Mouse (Mus musculus) lung, postnatal 10 days (tissue): ENCODE results near the gene Lrrtm1.

Experiments
- DNase-seq: peaks from one replicate; pipeline ENCODE4 v3.0.0; 2021

Gene Lrrtm1

DNA sequence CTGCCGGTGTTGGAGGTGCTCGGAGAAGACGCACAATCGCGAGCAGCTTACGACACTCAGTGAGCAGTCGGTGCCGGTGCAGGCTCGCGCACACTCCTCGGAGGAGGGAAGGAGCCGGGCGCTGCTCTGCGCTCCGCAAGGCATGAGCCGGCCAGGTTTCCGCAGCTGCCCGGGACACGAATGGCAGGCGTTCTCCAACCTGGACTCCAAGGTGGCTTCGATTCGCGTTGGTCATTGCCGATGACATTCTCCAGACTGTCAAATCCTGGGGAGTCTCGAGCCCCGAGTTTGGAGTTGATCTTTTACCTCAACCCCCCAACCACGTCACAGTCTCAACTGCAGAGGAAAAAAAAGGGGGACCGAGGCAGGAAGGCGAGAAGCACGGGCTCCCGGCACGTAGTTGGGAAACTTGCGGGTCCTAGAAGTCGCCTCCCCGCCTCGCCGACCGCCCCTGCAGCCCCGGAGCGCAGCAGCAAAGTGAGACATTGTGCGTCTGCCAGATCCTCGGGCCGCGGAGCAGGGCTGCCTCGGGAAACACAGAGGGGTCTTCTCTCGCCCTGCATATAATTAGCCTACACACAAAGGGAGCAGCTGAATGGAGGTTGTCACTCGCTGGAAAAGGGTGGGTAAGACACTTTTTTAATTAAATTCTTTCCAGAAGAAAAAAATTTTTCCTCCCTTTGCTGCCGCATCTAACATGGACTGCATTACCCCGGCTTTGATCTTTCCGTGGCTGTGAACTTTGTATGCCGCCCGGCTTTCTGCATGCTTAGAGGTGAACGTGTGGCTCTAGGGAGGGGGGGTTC, at the start of gene Lrrtm1:
Gene Lrrtm1 (plus strand): TSS at position 89 of the 806 bp plus-strand sequence.
- no peak for DNase-seq

DNA sequence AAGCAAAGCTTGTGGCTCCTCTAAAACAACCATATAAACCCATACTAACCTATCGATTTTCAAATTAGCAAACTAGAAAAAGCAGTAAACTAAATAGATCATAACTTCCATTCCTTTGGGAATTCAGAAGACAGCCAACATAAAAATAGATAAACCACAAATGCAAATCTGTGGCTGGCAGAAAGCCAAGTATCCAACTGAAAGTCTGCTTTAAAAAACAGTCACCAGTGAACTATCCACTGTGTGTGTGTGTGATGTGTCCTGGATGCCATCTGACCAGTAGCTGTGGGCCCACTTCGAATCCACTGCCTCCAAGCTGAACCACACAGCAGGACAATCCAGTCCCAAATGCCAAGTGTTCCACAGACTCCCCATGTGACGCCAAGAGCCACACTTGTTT, 45.8 kb upstream of the Lrrtm1 start:
- no peak for DNase-seq

DNA sequence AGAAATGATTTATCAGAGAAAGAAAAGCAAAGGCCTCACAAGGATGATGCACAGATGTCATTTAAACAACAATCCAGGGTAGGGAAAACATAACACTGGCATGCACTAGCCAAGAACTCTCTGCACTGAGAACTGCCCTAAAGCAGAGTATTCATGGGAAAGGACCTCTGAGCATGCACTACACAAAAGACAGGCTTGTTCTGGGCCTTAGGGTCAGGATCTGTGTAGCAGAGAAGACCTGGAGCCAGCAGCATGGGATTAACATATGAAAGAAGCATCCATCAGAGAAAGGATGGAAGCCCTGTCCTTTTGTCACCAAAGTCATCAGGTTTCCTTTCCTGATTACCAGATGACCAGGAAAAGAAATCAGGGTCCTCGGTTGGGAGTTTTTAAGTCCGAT, 43.1 kb upstream of the Lrrtm1 start:
- no peak for DNase-seq

DNA sequence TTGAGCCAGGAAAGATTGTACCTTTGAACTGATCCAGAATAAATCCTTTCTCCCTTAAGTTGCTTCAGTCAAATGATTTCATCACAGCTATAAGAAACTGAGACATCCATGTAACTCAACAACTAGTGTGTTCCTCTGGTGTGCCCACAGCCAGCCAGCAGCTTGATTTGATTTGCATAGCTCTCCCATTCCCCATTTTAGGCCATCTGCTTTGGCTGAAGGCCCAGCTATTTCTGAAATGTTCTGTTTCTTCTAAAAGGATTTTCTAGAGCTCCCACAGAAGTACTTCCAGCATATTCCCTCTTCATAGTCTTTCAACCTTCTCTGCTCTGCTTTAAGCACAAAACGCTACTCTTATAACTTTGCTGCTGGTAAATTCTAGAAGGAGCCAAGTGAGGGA, 33.3 kb upstream of the Lrrtm1 start:
- DNase-seq: no peak

DNA sequence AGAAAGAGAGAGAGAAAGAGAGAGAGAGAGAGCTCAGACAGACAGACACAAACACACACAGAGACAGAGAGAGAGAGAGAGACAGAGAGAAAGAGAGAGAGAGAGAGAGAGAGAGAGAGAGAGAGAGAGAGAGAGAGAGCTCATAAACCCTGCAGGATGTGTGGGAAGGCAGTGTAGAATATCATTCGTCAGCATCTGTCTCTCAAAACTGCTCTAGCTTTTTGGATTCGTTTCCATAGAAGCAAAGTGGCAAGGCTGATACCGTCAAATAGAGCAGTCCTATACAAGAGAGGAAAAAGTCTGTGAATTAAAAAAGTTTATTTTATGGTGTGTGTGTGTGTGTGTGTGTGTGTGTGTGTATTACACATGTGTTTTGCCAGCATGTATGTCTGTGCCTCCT, 32.6 kb upstream of the Lrrtm1 start:
- no peak for DNase-seq

GRCm38 (mm10) chr6:77213757-77214409, 28.6 kb upstream of the Lrrtm1 start:
- no peak for DNase-seq

DNA sequence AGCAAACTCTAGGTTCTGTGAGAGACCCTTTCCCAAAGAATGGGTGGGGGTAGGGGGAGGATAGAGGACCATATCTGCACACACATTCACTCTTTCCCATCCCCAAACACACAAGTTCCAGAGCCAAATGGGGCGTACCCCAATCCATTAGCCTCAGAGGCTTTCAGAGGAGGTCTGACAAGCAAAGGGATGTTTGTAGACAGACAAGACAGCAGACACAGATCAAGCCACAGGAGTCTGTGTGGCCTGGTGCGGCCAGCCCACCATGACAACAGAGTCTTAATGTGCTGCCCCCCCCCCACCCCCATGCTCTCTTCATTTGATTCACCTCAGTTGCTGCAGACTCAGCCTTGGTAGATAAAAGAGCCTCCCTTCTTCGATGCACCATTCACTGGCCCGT, 27.2 kb upstream of the Lrrtm1 start:
- DNase-seq: no peak

GRCm38 (mm10) chr6:77218875-77219274, 23.6 kb upstream of the Lrrtm1 start:
- DNase-seq: peak; percentile 4

- no peak for DNase-seq
Measured at GRCm38 (mm10) chr6:77220776-77221175, 21.7 kb upstream of the Lrrtm1 start.

DNA sequence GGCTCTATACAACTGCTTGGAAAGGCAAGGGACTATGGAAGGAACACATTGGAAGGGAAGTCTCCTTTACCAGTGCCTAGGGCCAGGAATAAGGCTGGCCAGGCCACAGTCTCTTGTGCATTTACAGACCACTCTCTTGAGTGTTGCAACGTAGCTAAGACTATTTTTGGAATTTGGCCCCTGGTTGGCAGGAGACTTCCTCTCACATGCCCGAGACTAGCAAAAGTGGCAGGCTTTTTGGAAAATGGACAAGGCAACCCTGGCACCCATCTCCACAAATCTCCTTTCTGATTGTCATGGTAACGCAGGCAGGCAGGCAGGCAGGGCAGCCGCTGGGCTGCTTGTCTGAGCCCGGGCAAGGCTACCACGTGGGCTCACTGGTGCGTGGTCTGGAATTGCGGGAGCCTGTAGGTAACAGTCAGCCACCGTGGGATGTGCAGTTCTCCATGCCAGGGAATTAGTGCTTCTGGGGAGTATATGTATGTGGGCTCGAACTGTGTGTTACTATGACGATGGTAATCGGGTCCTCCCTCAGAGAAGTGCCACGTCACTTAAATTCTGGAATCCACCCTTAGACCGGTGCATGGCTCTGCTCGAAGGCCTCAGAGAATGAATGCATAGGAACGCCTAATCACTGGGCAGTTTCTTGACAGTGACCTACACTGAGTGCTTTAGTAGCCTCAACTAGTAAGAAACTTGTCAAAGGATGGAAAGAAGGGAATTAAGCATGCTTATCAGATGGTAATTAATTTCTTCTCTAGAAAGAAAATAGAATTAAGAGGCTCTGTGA, 19.4 kb upstream of the Lrrtm1 start:
- DNase-seq: no peak

- DNase-seq: no peak
Measured at GRCm38 (mm10) chr6:77240426-77240825, 2.1 kb upstream of the Lrrtm1 start.

DNA sequence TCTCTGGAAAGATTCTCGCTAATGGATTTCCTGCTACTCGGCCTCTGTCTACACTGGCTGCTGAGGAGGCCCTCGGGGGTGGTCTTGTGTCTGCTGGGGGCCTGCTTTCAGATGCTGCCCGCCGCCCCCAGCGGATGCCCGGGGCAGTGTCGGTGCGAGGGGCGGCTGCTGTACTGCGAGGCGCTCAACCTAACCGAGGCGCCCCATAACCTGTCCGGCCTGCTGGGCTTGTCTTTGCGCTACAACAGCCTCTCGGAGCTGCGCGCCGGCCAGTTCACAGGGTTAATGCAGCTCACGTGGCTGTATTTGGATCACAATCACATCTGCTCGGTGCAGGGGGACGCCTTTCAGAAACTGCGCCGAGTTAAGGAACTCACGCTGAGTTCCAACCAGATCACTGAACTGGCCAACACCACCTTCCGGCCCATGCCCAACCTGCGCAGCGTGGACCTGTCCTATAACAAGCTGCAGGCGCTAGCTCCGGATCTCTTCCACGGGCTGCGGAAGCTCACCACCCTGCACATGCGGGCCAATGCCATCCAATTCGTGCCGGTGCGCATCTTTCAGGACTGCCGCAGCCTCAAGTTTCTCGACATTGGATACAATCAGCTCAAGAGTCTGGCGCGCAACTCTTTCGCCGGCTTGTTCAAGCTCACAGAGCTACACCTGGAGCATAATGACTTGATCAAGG, 1.2 kb downstream of the Lrrtm1 start:
- no peak for DNase-seq

GRCm38 (mm10) chr6:77253480-77253879, 11.0 kb downstream of the Lrrtm1 start:
- no peak for DNase-seq

DNA sequence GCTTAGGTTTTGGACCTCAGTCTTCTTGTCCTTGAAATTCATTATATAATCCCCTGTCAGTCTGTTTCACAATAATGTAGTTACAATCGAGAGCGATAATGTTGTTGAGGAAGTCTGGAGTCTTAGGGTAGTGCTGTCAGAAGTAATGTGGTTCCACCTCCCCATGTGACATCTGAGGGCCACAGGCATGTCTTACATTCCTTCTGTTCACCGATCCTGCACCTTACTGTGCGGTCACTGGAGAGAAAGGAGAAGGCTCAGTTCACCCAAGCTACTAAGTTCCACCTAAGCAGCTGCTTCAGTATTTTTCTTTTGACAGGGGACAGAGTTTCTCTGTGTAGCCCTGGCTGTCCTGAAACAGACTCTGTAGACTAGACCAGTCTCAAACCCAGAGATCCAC, 13.9 kb downstream of the Lrrtm1 start:
- no peak for DNase-seq

DNA sequence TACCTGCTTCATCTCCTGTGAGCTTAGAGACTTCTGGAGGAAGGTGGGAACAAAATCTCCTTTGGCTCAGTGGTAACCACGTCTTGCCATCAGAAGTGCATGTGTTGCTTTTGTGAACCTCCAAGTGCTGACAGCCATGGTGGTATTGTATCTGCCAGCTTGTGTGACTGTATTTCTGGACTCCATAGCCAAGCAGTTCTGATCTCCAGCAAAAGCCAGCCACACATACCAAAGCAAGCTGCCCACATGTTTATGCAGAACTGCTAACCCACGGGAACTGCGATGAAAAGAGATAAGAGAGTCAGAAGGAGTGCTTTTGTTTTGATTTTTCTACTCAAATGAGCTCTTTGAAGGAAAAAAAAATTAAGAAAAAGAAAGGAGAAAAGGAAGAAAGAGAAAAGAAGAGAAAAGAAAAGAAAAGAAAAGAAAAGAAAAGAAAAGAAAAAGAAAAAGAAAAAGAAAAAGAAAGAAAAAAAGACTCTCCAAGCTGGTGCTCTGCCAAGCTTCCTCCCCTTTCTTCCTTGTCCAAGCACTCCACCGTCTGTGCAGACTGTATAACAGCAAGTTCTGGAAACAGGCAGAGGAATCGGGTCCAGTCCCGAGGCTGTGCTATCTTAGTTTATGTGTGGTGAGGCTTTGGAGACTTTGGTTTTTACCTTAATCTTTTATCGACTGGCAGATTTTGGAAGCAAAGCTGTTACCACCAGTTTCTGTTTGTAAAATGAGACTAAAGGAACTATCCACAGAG, 15.0 kb downstream of the Lrrtm1 start:
- peak; percentile 11 for DNase-seq

GRCm38 (mm10) chr6:77265163-77265562, 22.7 kb downstream of the Lrrtm1 start:
- no peak for DNase-seq

DNA sequence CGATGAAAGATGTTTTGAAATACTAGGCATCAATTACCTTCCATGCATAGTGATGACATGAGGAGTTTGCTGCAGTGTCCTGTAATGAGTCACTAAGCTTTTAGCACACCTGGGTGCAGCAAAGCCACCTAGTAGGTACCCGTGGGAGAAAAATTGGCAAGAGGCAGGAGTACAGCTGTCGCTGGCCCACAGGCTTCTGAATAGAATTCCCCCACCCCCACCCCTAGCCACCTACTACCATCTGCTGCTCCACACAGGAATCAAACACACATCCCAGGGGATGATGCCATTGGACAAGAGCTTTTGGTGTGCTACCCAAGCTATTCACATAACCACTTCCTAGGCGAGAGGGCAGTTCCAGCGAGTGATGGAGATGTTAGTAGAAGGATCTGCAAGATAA, 36.3 kb downstream of the Lrrtm1 start:
- no peak for DNase-seq

- DNase-seq: no peak
Measured at GRCm38 (mm10) chr6:77286317-77286716, 43.8 kb downstream of the Lrrtm1 start.

DNA sequence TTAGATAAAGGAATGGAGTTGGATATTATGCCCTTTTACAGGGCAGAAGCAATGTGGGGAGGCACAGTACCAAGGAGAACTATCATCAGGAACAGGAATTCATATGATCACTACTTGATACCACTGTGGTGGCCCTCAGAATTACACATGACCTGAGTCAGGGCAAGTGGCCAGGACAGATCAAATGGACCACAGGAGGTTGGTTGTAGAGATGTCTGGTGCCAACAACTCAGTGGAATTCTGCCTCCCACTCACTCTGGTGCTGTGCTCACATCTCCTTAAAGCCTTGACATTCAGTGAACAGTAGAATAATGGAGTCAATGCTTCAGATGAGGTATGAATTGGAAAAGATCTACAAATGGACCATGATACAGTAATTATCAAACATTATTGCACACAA, 45.9 kb downstream of the Lrrtm1 start:
- no peak for DNase-seq

GRCm38 (mm10) chr6:77291415-77291814, 48.9 kb downstream of the Lrrtm1 start:
- DNase-seq: no peak

GRCm38 (mm10) chr6:77301305-77301704, 58.8 kb downstream of the Lrrtm1 start:
- DNase-seq: no peak

- no peak for DNase-seq
Measured at GRCm38 (mm10) chr6:77306796-77307195, 64.3 kb downstream of the Lrrtm1 start.
